Mouse (Mus musculus): ENCODE measurements around the gene Sel1l3.

- TF ChIP-seq MYC (IDR thresholded peaks at IDR 0.05; ENCODE audit: low read depth, low read length), result no peak
- no peak for TF ChIP-seq HCFC1 (IDR thresholded peaks at IDR 0.05; ENCODE audit: low read depth, low read length)
- TF ChIP-seq CTCF (IDR thresholded peaks at IDR 0.05 in 2 of 3, conservative IDR thresholded peaks at IDR 0.05 in 1 of 3; ENCODE audit: control insufficient read depth in 1 of 3, insufficient read depth in 1 of 3, low read depth in 2 of 3, low read length in 3 of 3, poor library complexity in 1 of 3, severe bottlenecking in 1 of 3), result no peak
- TF ChIP-seq ZC3H11A (IDR thresholded peaks at IDR 0.05; ENCODE audit: low read depth, low read length), result no peak
- TF ChIP-seq EP300 (IDR thresholded peaks at IDR 0.05; ENCODE audit: low read depth in 1 of 2, low read length in 2 of 2), result no peak
- no peak for TF ChIP-seq JUND (IDR thresholded peaks at IDR 0.05; ENCODE audit: low read depth, low read length)
- TF ChIP-seq RCOR1 (IDR thresholded peaks at IDR 0.05; ENCODE audit: low read depth, low read length), result no peak
- TF ChIP-seq ELF1 (IDR thresholded peaks at IDR 0.05; ENCODE audit: low read depth, low read length), result no peak
- TF ChIP-seq NRF1 (IDR thresholded peaks at IDR 0.05; ENCODE audit: insufficient read depth, low read depth, low read length, poor library complexity, severe bottlenecking), result no peak
- no peak for TF ChIP-seq ETS1 (IDR thresholded peaks at IDR 0.05; ENCODE audit: low read depth, low read length)
Measured at GRCm38 (mm10) chr5:53196387-53197088, 17.2 kb downstream of the Sel1l3 start.

Measured in MEL (cell line).